Mouse (Mus musculus) right cerebral cortex, adult 2 months (tissue): ENCODE results near the gene Rasgrf2.

Source experiments
- DNase-seq, 2 experiments: peaks; one replicate each; pipeline ENCODE4 v3.0.0; 2021 to 2022; ENCODE audit warnings: low spot score in 2 of 2

Rasgrf2 gene

GRCm38 (mm10) chr13:91955175-91955574 is 176.3 kb downstream of the Rasgrf2 start:
- DNase-seq = no peak

- no peak for DNase-seq
Observed at GRCm38 (mm10) chr13:91940113-91940512, 191.3 kb downstream of the Rasgrf2 start.

- DNase-seq = no peak
Observed at GRCm38 (mm10) chr13:91938826-91939225, 192.6 kb downstream of the Rasgrf2 start.

GRCm38 (mm10) chr13:91937232-91937631 is 194.2 kb downstream of the Rasgrf2 start:
- DNase-seq = no peak

DNA sequence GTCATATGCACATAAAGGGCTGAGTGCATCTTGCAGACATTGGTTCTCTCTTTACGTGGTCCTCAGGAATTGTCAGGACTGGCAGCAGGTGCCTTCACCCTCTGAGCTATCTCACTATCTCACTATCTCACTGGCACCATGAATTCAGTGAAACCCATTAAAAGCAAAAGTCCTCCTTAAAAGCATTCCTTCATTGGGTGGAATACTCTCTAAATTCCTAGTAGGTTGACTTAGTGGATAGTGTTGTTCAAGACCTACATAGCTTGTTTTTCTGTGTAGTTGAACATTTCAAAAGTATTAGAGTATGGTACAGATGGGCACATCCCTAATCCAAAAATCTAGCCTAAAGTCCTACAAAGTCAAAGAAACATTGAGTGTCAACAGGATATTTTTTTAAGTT is 199.3 kb downstream of the Rasgrf2 start:
- DNase-seq = no peak

DNA sequence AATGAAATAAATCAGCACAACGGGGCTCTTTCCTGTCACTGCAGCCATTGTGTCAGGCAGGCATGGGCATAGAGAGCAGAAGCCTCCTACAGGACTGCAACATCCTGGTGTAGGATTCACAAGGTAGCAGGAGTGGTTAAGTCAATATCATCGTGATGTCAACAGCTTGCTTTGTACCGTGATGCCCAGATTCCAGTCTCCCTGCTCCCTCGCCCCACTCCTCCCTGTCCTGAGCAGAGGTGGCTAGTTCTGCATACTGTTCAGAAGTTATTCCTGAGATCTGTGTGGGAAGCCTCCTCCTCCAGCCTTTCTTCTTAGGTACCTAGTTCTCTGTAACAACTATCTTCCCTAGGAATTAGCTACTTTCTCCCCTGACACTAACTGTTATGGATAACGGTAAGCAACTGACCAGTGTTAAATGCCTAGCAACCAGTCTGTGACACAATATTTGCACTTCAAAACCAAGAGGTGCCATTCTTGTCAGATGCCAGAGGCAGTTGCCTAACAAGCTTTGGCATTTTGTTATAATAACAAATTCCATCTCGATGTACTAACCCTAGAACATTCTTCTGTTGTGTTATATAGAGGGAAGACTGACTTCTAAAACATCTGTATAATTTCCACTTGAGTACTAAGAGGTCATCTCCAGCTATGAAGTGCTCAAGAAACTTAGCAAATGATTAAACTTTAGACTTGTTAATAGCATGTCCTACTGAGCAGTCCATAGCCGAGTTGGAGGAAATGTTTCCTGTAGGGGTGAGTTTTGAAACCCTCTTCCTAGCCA is 201.3 kb downstream of the Rasgrf2 start:
- no peak for DNase-seq

GRCm38 (mm10) chr13:91928605-91929389 is 202.7 kb downstream of the Rasgrf2 start:
- no peak for DNase-seq

DNA sequence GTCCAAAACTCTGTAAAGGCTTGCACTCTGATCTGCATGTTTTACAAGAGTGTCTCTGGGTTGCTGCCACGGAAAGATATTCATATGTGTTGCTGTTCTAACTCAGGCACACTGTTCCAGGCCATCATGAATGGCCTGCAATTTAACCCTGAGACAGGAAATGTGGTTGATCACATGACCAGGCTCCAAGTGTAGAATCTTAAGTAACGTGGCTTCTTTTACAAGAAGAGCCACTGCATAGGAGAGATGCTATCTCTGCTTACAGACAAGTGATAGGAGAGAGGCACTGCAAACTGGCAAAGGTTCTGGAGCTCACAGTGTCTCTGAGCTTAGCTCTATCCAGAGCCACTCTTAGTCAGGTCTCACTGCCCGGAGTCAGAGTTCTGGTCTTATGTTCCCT is 210.4 kb downstream of the Rasgrf2 start:
- no peak for DNase-seq

DNA sequence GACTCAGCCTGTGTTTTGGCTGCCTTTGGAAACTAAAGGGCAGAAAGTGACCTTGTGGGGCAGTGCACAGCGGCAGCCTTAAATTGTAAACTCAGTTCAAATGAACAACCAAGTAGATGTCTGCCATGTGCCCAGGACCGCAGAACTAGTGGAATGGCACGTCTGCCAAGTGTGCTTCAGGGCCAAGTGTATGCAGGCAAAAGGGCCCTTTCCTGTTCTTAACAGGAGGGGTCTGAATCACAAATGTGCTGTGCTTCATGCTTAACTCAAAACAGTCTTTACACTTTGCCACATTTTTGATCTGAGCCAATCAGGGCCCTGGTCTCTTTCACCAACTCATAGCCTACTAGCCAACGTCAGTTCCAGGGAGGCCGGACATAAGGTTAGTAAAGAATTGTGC is 212.7 kb downstream of the Rasgrf2 start:
- no peak for DNase-seq

GRCm38 (mm10) chr13:91917835-91918234 is 213.6 kb downstream of the Rasgrf2 start:
- DNase-seq = no peak

GRCm38 (mm10) chr13:91916308-91916707 is 215.1 kb downstream of the Rasgrf2 start:
- DNase-seq = no peak

- DNase-seq = peak; percentile 50 to 61
Observed at GRCm38 (mm10) chr13:91915582-91916239, 215.7 kb downstream of the Rasgrf2 start.

DNA sequence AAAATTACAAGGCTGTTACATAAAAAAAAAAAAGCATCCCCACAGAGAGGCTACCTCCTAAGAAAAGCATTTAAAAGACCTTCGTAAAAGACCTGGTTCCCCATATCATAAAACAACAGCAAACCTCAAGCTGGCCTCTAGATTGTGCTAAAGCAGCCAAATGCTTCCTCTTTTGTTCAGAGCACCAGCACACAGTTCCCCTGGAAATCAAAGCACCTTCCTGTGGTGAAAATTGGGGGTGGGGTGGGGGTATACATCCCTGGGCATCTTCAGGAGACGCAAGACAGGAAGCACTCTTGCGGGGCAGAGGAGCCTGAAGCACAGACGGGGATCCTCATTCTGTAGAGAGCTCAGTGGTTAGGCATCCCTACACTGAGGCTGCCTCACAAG is 216.3 kb downstream of the Rasgrf2 start:
- no peak for DNase-seq

DNA sequence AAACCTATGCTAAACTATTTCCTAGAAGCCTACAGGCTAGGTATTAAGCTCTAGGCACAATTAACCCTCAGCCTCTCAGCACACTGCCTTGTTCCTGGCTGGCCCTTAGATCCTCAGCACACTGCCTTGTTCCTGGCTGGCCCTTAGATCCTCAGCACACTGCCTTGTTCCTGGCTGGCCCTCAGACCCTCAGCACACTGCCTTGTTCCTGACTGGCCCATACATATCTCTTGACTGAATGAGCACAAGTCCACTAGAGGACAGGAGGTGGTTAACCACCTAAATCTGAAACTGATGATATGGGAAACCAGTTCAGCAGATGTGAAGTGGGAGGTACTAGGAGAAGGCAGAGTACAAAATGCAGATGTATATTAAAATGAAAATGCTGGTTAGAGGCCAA is 219.8 kb downstream of the Rasgrf2 start:
- DNase-seq = no peak

- DNase-seq = no peak
Observed at GRCm38 (mm10) chr13:91911211-91911610, 220.2 kb downstream of the Rasgrf2 start.

DNA sequence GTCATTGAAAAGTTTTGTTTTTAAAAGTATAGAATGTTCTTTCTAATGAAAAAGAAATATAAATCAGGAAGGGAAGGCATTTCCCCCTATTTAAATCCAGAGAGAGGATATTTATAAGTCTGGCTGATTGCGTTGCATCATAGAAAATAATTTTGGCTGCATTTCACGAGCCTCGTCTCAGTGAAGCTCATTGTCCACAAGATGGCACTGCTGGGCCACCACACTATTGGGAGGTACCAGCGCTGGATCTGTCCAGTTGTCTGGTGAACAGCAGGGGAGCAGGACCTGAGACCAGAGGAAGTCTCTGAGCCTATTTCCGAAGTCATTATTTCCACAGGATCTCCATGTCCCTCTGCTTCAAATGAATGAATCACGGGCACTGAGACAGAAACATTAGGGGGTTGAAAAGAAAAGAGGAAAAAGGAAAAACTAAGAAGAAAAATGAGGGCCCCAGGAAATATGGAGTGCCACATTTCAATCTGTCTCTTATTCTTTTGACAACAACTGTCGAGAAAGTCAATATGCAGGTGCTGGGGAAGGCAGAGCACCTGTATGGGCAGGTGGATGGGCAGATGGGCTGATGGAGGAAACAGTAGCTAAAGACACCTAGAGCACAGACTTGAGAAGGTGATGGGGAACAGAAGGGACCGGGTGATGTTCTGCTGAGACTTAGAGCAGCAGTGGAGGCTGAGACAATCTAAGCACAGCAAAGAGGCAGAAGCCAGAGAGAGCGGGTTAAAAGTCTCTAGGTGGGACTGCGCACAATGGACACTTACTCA is 223.1 kb downstream of the Rasgrf2 start:
- peak; percentile 81 to 90 for DNase-seq

DNA sequence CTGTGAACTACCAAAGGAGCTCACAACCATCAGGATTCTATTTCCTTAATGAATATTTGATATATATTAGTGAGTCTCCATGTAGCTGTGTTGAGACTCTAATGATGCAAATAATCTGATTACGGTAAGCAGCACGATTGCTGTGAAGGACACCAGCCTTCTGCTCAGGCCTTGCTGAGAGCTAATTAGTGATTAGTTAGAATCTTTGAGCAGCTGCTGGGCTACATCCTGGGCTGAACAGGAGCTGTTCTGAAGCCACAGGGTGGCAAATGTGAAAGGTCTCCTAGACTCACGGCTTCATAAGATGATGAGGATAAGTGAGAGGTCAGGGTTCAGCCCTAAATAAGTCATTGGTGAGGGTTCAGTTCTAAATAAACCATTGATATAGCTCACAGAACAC is 225.1 kb downstream of the Rasgrf2 start:
- DNase-seq = no peak

GRCm38 (mm10) chr13:91896476-91896875 is 235.0 kb downstream of the Rasgrf2 start:
- DNase-seq = no peak

- DNase-seq = peak in 1 of 2 experiments; percentile 14
Observed at GRCm38 (mm10) chr13:91893132-91893531, 238.3 kb downstream of the Rasgrf2 start.

DNA sequence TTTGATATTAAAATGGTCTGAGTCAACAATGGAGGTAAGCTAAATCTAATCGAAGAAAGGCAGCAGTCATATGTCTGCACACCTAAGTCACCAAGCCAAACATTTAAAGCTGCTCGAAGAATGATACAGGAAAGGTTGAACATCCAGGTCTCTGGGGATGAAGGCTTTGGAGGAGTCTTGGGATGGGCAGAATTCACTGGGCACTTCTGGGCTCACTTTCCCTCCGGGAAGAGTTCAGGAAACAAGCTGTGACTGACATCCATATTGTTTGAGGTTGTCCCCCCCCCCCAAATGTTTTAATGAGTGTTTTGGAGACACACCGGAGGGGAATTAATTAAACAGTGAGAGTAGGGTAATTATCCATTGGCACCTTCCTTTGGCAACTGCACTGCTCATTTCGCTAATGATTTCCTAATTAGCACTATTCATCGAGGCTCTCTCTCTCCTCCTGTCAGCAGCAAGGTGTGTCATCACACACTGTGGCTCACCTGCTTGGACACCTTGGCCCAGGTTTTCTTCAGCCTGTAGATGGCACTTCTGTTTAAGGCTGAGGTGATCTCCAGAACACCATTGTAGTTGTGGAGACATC is 241.3 kb downstream of the Rasgrf2 start:
- no peak for DNase-seq

GRCm38 (mm10) chr13:91884714-91885386 is 246.6 kb downstream of the Rasgrf2 start:
- DNase-seq = no peak
